Mouse (Mus musculus) small intestine, adult 2 months (tissue): ENCODE data around the gene Them5. TPM values are rescaled to one million over a fixed set of nuclear protein-coding genes. Genes with fewer than 3 reads are reported as not detected.

Experiments used
- H3K27ac ChIP-seq: fragments of 200-500 bp; 2 replicates; pipeline ENCODE4 v1.5.1; 2012; ENCODE audit warnings: low read depth, low read length, control low read depth, inconsistent platforms; ENCODE audit not compliant: insufficient read depth
- H3K27me3 ChIP-seq: fragments of 200-500 bp; 2 replicates; pipeline ENCODE4 v1.6.1; 2012; ENCODE audit warnings: mild to moderate bottlenecking, moderate library complexity, low read length, inconsistent platforms; ENCODE audit not compliant: control insufficient read depth, insufficient read depth
- H3K36me3 ChIP-seq: fragments of 200-500 bp; 2 replicates; pipeline ENCODE4 v1.6.1; 2012; ENCODE audit warnings: mild to moderate bottlenecking, low read length, control low read depth, inconsistent platforms; ENCODE audit not compliant: control insufficient read depth, insufficient read depth
- H3K4me1 ChIP-seq: fragments of 200-500 bp; 2 replicates; pipeline ENCODE4 v1.6.1; 2012; ENCODE audit warnings: low read length, inconsistent platforms, mixed read lengths; ENCODE audit not compliant: control insufficient read depth, insufficient read depth, insufficient read length
- H3K4me3 ChIP-seq: fragments of 200-500 bp; 2 replicates; pipeline ENCODE4 v1.5.1; 2012; ENCODE audit warnings: low read depth, mild to moderate bottlenecking, control low read depth, inconsistent platforms, low read length, moderate library complexity
- CTCF ChIP-seq: fragments of 200-500 bp; IDR thresholded peaks from 2 replicates; pipeline ENCODE4 v1.5.1; 2012; ENCODE audit warnings: low read depth, mild to moderate bottlenecking, control low read depth, inconsistent platforms, low read length, moderate library complexity, mixed read lengths; ENCODE audit not compliant: insufficient replicate concordance, insufficient read length; ENCODE audit errors: extremely low read depth
- POLR2A ChIP-seq: fragments of 200-500 bp; IDR thresholded peaks from 2 replicates; pipeline ENCODE4 v1.6.1; 2012; ENCODE audit warnings: low read depth, mild to moderate bottlenecking, control low read depth, inconsistent platforms, low read length, moderate library complexity
- WGBS: fragments of 180-500 bp; shearing (Covaris S2); methylation state at CpG from one replicate; pipeline ENCODE4 v1.1.7; 2018; 5-methylcytosine and 5-hydroxymethylcytosine counted together
- polyA plus RNA-seq: library from polyadenylated mRNA; depleted of rRNA; stranded (reverse); fragments of >200 nt; gene quantifications from 2 replicates; pipeline ENCODE4 v1.2.3, GENCODE M21; 2012

Them5 gene
- polyA plus RNA-seq, 1 experiment = not detected

GRCm38 (mm10) chr3:94328681-94329080 lies 13.2 kb upstream of the Them5 start:
- Histone ChIP-seq H3K36me3 (peaks cover 43% of the 10 kb centered on the region), H3K27me3 (no peaks in the 10 kb centered on the region), H3K4me1 (no peaks in the 10 kb centered on the region), H3K27ac (no peak overlapping the region), H3K4me3 (no peak overlapping the region)
- TF ChIP-seq CTCF (no peak), POLR2A (no peak)
- 55% methylated on average over 3 of the region's 3 CpGs for WGBS

GRCm38 (mm10) chr3:94334442-94334841 lies 7.5 kb upstream of the Them5 start:
- WGBS = 97% methylated on average over 4 of the region's 4 CpGs
- no peak overlapping the region for H3K27ac ChIP-seq
- H3K36me3 ChIP-seq = peaks cover 21% of the 10 kb centered on the region
- no peaks in the 10 kb centered on the region for H3K27me3 ChIP-seq
- no peaks in the 10 kb centered on the region for H3K4me1 ChIP-seq
- TF ChIP-seq POLR2A = no peak
- no peak for TF ChIP-seq CTCF
- H3K4me3 ChIP-seq = no peak overlapping the region

- TF ChIP-seq CTCF = no peak
- no peak for TF ChIP-seq POLR2A
- Histone ChIP-seq H3K4me1 (peaks cover 2% of the 10 kb centered on the region; the same call in 1 of the 2 replicates), H3K27ac (no peak overlapping the region), H3K27me3 (no peaks in the 10 kb centered on the region), H3K4me3 (no peak overlapping the region), H3K36me3 (no peaks in the 10 kb centered on the region)
- 68% methylated on average over 3 of the region's 3 CpGs for WGBS
Observed at GRCm38 (mm10) chr3:94338522-94338921, 3.4 kb upstream of the Them5 start.

- TF ChIP-seq POLR2A = no peak
- TF ChIP-seq CTCF = no peak
- Histone ChIP-seq H3K27me3 (no peaks in the 10 kb centered on the region), H3K36me3 (no peaks in the 10 kb centered on the region), H3K27ac (no peak overlapping the region), H3K4me3 (no peak overlapping the region), H3K4me1 (peaks cover 2% of the 10 kb centered on the region; the same call in 1 of the 2 replicates)
- 88% methylated on average over 1 of the region's 1 CpGs for WGBS
Observed at GRCm38 (mm10) chr3:94342552-94342951, 653 bp downstream of the Them5 start.

- Histone ChIP-seq H3K27me3 (no peaks in the 10 kb centered on the region), H3K36me3 (no peaks in the 10 kb centered on the region), H3K4me1 (peaks cover 2% of the 10 kb centered on the region; the same call in 1 of the 2 replicates), H3K27ac (no peak overlapping the region), H3K4me3 (no peak overlapping the region)
- 93% methylated on average over 2 of the region's 2 CpGs for WGBS
- TF ChIP-seq CTCF (no peak), POLR2A (no peak)
Observed at GRCm38 (mm10) chr3:94344182-94344581, 2.3 kb downstream of the Them5 start.

- no peak for TF ChIP-seq POLR2A
- no peak for TF ChIP-seq CTCF
- WGBS = 84% methylated on average over 3 of the region's 3 CpGs
- H3K4me3 ChIP-seq = no peak overlapping the region
Observed at GRCm38 (mm10) chr3:94344897-94345296, 3.0 kb downstream of the Them5 start.

GRCm38 (mm10) chr3:94348146-94348545 lies 6.2 kb downstream of the Them5 start:
- H3K4me3 ChIP-seq = no peak overlapping the region
- TF ChIP-seq CTCF (no peak), POLR2A (no peak)
- H3K27me3 ChIP-seq = no peaks in the 10 kb centered on the region
- H3K36me3 ChIP-seq = no peaks in the 10 kb centered on the region
- H3K4me1 ChIP-seq = no peaks in the 10 kb centered on the region
- H3K27ac ChIP-seq = no peak overlapping the region
- WGBS = 76% methylated on average over 2 of the region's 2 CpGs

More at GRCm38 (mm10) chr3:94344897-94345296, 3.0 kb downstream of the Them5 start:
- Histone ChIP-seq H3K4me1 (peaks cover 2% of the 10 kb centered on the region; the same call in 1 of the 2 replicates), H3K27ac (no peak overlapping the region), H3K36me3 (no peaks in the 10 kb centered on the region), H3K27me3 (no peaks in the 10 kb centered on the region)

- WGBS = 0% methylated on average over 1 of the region's 1 CpGs
- H3K27ac ChIP-seq = no peak overlapping the region
- no peaks in the 10 kb centered on the region; the same call in 1 of the 2 replicates for H3K27me3 ChIP-seq
- peaks cover 2% of the 10 kb centered on the region for H3K4me1 ChIP-seq
- TF ChIP-seq POLR2A (no peak), CTCF (no peak)
- no peaks in the 10 kb centered on the region for H3K36me3 ChIP-seq
- H3K4me3 ChIP-seq = no peak overlapping the region
Observed at GRCm38 (mm10) chr3:94360812-94361211, 18.9 kb downstream of the Them5 start.
